Mouse (Mus musculus) spleen, adult 10 weeks (tissue): ENCODE results near the gene Cwc22. TPM values are rescaled to one million over a fixed set of nuclear protein-coding genes. Genes with fewer than 3 reads are reported as not detected.

Experiments used
- polyA plus RNA-seq: library from polyadenylated mRNA; stranded (reverse); fragments of 350-450 nt; fragmentation: Illumina TruSeq; extraction: RNeasy Lipid Tissue Mini Kit (QIAGEN cat#74804); gene quantifications from one replicate; pipeline ENCODE4 v1.2.3, GENCODE M21; 2015; ENCODE audit warnings: low replicate concordance; ENCODE audit not compliant: insufficient read depth

The Cwc22 gene
- 47.2 TPM for polyA plus RNA-seq

GRCm38 (mm10) chr2:77945596-77946485 lies at the start of gene Cwc22:
TSS of gene Cwc22 (minus strand) at chr2:77946375.

Other genes with a start within 250 kb of the Cwc22 start
- gene Zfp385b, start 126.7 kb downstream of the Cwc22 start, polyA plus RNA-seq, result 0.08 TPM